Mouse (Mus musculus): ENCODE data around the gene Hmcn1. TPM values are rescaled to one million over a fixed set of nuclear protein-coding genes. Genes with fewer than 3 reads are reported as not detected.

Gene Hmcn1
- polyA plus RNA-seq, 1 experiment from 2014 or later = 22.5 TPM

DNA sequence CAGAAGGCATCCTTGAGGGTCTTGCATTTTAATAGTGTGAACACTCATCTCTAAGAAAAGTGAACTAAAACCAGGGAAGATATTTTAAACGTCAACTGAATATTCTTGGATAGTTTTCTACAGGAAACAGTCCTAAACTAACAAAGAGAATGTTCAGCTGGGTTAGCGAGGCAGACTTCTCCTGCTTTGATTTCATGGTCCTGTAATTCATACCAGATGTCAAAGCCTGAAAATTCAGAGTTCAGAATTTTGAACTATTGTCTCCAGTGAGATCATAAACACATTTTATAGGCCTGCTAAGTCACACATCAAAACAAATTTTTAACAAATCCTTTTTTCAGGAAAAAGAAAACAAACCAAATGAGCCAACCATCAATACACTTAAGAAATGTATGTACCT lies 223.4 kb downstream of the Hmcn1 start:
- Histone ChIP-seq H3K36me3 (peaks cover 10% of the 10 kb centered on the region; the same call in 1 of the 2 replicates), H3K9me3 (replicated peaks) (no peaks in the 10 kb centered on the region), H3K27me3 (no peaks in the 10 kb centered on the region), H3K27ac (no peak overlapping the region), H3K4me3 (replicated peaks) (no peak overlapping the region), H3K4me1 (no peaks in the 10 kb centered on the region), H3K9ac (no peak overlapping the region), H3K4me2 (no peak overlapping the region)
- ATAC-seq (replicated peaks; ENCODE audit: low FRiP score) = no peak
- WGBS = 56% methylated on average over 2 of the region's 2 CpGs

DNA sequence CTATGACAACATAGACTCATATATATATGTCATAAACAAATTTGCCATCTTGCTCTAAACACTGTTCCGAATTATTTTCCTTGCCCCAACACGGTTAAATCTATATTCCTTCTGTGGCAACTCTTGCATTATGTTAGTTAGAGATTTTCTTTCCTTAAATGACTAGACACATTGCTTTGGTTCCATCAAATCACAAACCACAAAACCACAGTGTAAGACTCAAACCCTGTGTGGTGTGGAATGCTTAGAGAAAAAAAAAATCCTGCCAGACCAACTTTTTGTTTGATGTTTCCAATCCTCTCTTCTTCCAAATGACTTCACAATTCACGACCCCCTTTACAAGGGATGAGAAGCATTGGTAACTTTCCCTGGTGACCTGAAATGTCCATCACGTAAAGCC lies 231.6 kb downstream of the Hmcn1 start:
- Histone ChIP-seq H3K4me1 (no peaks in the 10 kb centered on the region), H3K27ac (no peak overlapping the region), H3K9me3 (replicated peaks) (no peaks in the 10 kb centered on the region), H3K9ac (no peak overlapping the region), H3K4me3 (replicated peaks) (no peak overlapping the region), H3K4me2 (no peak overlapping the region), H3K36me3 (0 out of 2 replicates have a peak, but pooled peaks cover 11% of the 10 kb centered on the region), H3K27me3 (no peaks in the 10 kb centered on the region)
- no peak for ATAC-seq (replicated peaks; ENCODE audit: low FRiP score)
- WGBS = 85% methylated on average over 4 of the region's 4 CpGs

GRCm38 (mm10) chr1:150760801-150761331 lies 232.4 kb downstream of the Hmcn1 start:
- Histone ChIP-seq H3K4me1 (no peaks in the 10 kb centered on the region), H3K4me2 (no peak overlapping the region), H3K9me3 (replicated peaks) (no peaks in the 10 kb centered on the region), H3K27ac (no peak overlapping the region), H3K9ac (no peak overlapping the region), H3K27me3 (no peaks in the 10 kb centered on the region), H3K36me3 (peaks cover 12% of the 10 kb centered on the region; the same call in 1 of the 2 replicates), H3K4me3 (replicated peaks) (no peak overlapping the region)
- ATAC-seq (replicated peaks; ENCODE audit: low FRiP score) = no peak
- WGBS = 53% methylated on average over 2 of the region's 2 CpGs

- peaks cover 10% of the 10 kb centered on the region; the same call in 1 of the 2 replicates for H3K36me3 ChIP-seq
- no peak overlapping the region for H3K4me3 ChIP-seq (replicated peaks)
- no peak; the same call in 1 of the 2 replicates for ATAC-seq (replicated peaks; ENCODE audit: low FRiP score)
- 0 out of 2 replicates have a peak overlapping the region, but pooled peaks have one; percentile 22 for H3K27ac ChIP-seq
- no peaks in the 10 kb centered on the region for H3K9me3 ChIP-seq (replicated peaks)
- H3K4me2 ChIP-seq = no peak overlapping the region
- no peaks in the 10 kb centered on the region for H3K4me1 ChIP-seq
- H3K9ac ChIP-seq = no peak overlapping the region
- no peaks in the 10 kb centered on the region for H3K27me3 ChIP-seq
- 54% methylated on average over 2 of the region's 2 CpGs for WGBS
Measured at GRCm38 (mm10) chr1:150759476-150760079, 233.7 kb downstream of the Hmcn1 start.

DNA sequence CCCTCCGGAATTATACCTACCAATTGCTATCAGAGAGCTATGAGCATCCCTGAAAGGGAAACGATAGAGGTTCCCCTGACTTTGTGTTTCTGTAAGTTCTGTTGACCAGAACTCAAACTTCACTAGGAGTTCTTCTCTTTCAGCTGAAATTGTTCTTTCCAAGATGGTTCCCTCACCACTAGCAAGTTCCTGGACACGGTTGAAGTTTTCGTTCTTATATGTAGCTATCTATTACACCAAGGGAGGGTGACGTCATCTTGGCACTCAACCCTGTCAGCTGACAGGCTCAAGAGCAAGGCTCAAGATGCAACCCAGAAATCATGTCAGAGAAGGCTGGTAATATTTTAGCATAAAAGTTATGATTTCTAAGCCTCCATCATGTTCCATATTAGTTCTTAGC lies 239.3 kb downstream of the Hmcn1 start:
- no peaks in the 10 kb centered on the region for H3K27me3 ChIP-seq
- H3K27ac ChIP-seq = no peak overlapping the region
- H3K9ac ChIP-seq = no peak overlapping the region
- ATAC-seq (replicated peaks; ENCODE audit: low FRiP score) = no peak
- 91% methylated on average over 5 of the region's 5 CpGs for WGBS
- peaks cover 25% of the 10 kb centered on the region for H3K36me3 ChIP-seq
- no peak overlapping the region for H3K4me3 ChIP-seq (replicated peaks)
- no peaks in the 10 kb centered on the region for H3K4me1 ChIP-seq
- H3K4me2 ChIP-seq = no peak overlapping the region
- no peaks in the 10 kb centered on the region for H3K9me3 ChIP-seq (replicated peaks)

GRCm38 (mm10) chr1:150748783-150749182 lies 244.5 kb downstream of the Hmcn1 start:
- ATAC-seq (replicated peaks; ENCODE audit: low FRiP score) = no peak
- Histone ChIP-seq H3K4me3 (replicated peaks) (no peak overlapping the region), H3K27ac (no peak overlapping the region), H3K36me3 (peaks cover 28% of the 10 kb centered on the region), H3K4me1 (no peaks in the 10 kb centered on the region), H3K9me3 (replicated peaks) (no peaks in the 10 kb centered on the region), H3K4me2 (no peak overlapping the region), H3K27me3 (no peaks in the 10 kb centered on the region), H3K9ac (no peak overlapping the region)
- 89% methylated on average over 3 of the region's 3 CpGs for WGBS

DNA sequence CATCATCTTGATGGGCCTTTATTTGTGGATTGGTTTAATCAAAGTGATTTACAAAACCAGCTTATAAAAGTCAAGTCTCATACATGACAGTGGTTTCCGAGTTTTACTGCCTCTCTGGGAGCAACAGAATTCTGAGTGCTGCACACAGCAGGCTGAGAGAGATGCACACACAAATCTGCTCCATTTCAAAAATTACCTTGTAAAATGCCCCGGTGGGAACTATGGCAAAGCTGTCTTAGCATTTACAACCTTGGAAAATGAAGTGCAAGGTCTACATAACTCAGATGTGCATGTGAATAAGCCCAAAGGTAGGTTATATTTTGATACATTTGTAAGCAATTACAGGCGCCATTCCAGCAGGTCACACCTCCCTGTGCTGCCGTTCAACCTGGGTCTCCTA lies 245.5 kb downstream of the Hmcn1 start:
- Histone ChIP-seq H3K27me3 (no peaks in the 10 kb centered on the region), H3K27ac (no peak overlapping the region), H3K4me2 (no peak overlapping the region), H3K9me3 (replicated peaks) (no peaks in the 10 kb centered on the region), H3K4me1 (peaks cover 6% of the 10 kb centered on the region; the same call in 1 of the 2 replicates), H3K36me3 (peaks cover 24% of the 10 kb centered on the region), H3K4me3 (replicated peaks) (no peak overlapping the region), H3K9ac (no peak overlapping the region)
- no peak for ATAC-seq (replicated peaks; ENCODE audit: low FRiP score)
- WGBS = 77% methylated on average over 4 of the region's 4 CpGs

- H3K4me1 ChIP-seq = peaks cover 7% of the 10 kb centered on the region; the same call in 1 of the 2 replicates
- H3K27me3 ChIP-seq = no peaks in the 10 kb centered on the region
- H3K9ac ChIP-seq = no peak overlapping the region
- H3K36me3 ChIP-seq = peaks cover 12% of the 10 kb centered on the region
- H3K4me3 ChIP-seq (replicated peaks) = no peak overlapping the region
- ATAC-seq (replicated peaks; ENCODE audit: low FRiP score) = peak; percentile 91
- WGBS = 61% methylated on average over 19 of the region's 19 CpGs
- peak overlapping the region; percentile 79 for H3K27ac ChIP-seq
- H3K4me2 ChIP-seq = no peak overlapping the region
- no peaks in the 10 kb centered on the region for H3K9me3 ChIP-seq (replicated peaks)
Measured at GRCm38 (mm10) chr1:150743097-150743843, 250.0 kb downstream of the Hmcn1 start.

GRCm38 (mm10) chr1:150742376-150743087 lies 250.7 kb downstream of the Hmcn1 start:
- Histone ChIP-seq H3K9me3 (replicated peaks) (no peaks in the 10 kb centered on the region), H3K9ac (no peak overlapping the region), H3K4me3 (replicated peaks) (no peak overlapping the region), H3K4me1 (peaks cover 7% of the 10 kb centered on the region; the same call in 1 of the 2 replicates), H3K27me3 (no peaks in the 10 kb centered on the region), H3K27ac (peak overlapping the region; percentile 79), H3K4me2 (no peak overlapping the region), H3K36me3 (peaks cover 6% of the 10 kb centered on the region; the same call in 1 of the 2 replicates)
- 73% methylated on average over 7 of the region's 7 CpGs for WGBS
- ATAC-seq (replicated peaks; ENCODE audit: low FRiP score) = no peak

- Histone ChIP-seq H3K36me3 (peaks cover 17% of the 10 kb centered on the region), H3K4me2 (no peak overlapping the region), H3K4me1 (no peaks in the 10 kb centered on the region), H3K27me3 (no peaks in the 10 kb centered on the region), H3K9me3 (replicated peaks) (no peaks in the 10 kb centered on the region), H3K9ac (no peak overlapping the region), H3K4me3 (replicated peaks) (no peak overlapping the region), H3K27ac (no peak overlapping the region)
- no peak for ATAC-seq (replicated peaks; ENCODE audit: low FRiP score)
- WGBS = 71% methylated on average over 5 of the region's 5 CpGs
Measured at GRCm38 (mm10) chr1:150711438-150711837, 281.8 kb downstream of the Hmcn1 start.

DNA sequence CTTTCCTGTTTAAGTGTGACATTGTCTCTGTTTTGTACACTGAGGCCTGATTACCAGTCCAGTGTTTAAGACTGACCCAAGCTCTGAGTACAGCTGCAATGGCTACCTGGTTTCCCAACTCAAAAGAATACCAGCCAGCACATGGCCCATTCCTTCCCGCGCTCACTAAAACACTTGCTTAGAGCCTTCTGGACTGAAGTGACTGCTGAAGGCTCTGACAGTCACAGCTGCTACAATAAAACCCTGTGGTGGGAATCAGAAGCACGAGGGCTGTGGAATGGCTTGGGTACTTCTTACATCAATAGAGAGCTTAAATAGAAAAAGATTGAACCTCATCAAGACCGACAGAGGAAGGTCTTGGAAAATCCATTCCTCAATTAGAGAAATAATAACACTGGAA lies 286.7 kb downstream of the Hmcn1 start:
- Histone ChIP-seq H3K9ac (no peak overlapping the region), H3K36me3 (peaks cover 7% of the 10 kb centered on the region; the same call in 1 of the 2 replicates), H3K4me1 (no peaks in the 10 kb centered on the region), H3K27ac (no peak overlapping the region), H3K4me3 (replicated peaks) (no peak overlapping the region), H3K9me3 (replicated peaks) (no peaks in the 10 kb centered on the region), H3K27me3 (no peaks in the 10 kb centered on the region), H3K4me2 (no peak overlapping the region)
- WGBS = 80% methylated on average over 4 of the region's 4 CpGs
- ATAC-seq (replicated peaks; ENCODE audit: low FRiP score) = no peak

DNA sequence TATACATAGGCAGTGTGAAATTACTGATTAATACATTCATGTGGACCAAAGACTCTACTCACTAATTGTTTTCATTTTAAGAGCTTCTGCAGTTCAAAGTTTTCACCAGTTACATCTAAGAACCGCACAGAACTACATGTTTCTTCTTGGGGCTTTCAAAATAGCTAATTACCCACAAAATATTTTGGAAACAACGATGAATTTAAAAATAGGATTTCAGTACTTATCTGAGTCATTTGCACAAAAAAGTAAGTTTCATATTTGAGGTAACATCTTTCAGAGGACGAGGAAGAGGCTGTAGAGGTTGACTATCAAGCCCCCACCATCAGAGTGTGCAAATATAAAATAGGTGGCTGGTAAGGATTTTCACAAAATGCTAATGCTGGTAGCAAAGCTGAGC lies 295.5 kb downstream of the Hmcn1 start:
- no peak for ATAC-seq (replicated peaks; ENCODE audit: low FRiP score)
- Histone ChIP-seq H3K9me3 (replicated peaks) (no peaks in the 10 kb centered on the region), H3K4me2 (no peak overlapping the region), H3K9ac (no peak overlapping the region), H3K27me3 (no peaks in the 10 kb centered on the region), H3K4me3 (replicated peaks) (no peak overlapping the region), H3K27ac (no peak overlapping the region), H3K36me3 (peaks cover 15% of the 10 kb centered on the region), H3K4me1 (no peaks in the 10 kb centered on the region)
- WGBS = 91% methylated on average over 3 of the region's 3 CpGs

Data from kidney, embryonic 15.5 days (tissue).